Mouse (Mus musculus) lung, embryonic 15.5 days (tissue): Measurements from ENCODE around the gene Camkk2. TPM values are rescaled to one million over a fixed set of nuclear protein-coding genes. Genes with fewer than 3 reads are reported as not detected.

Experiments
- ATAC-seq: fragments of 200-750 bp; cut with Nextera tagmentation; 2 replicates; pipeline ENCODE4 v1.8.0; 2017; ENCODE audit warnings: moderate number of reproducible peaks, borderline replicate concordance; ENCODE audit not compliant: low FRiP score, low TSS enrichment; ENCODE audit errors: extremely low read depth
- H3K27ac ChIP-seq: fragments of 300-500 bp; sonication (generic); 2 replicates; pipeline ENCODE4 v1.5.1; 2015; ENCODE audit warnings: moderate library complexity, mild to moderate bottlenecking, inconsistent platforms
- H3K27me3 ChIP-seq: fragments of 300-500 bp; sonication (generic); 2 replicates; pipeline ENCODE4 v1.6.1; 2015; ENCODE audit warnings: inconsistent platforms
- H3K36me3 ChIP-seq: fragments of 300-500 bp; sonication (generic); 2 replicates; pipeline ENCODE4 v1.6.1; 2015; ENCODE audit warnings: inconsistent platforms
- H3K4me1 ChIP-seq: fragments of 300-500 bp; sonication (generic); 2 replicates; pipeline ENCODE4 v1.6.1; 2015; ENCODE audit warnings: inconsistent platforms
- H3K4me2 ChIP-seq: fragments of 300-500 bp; sonication (generic); 2 replicates; pipeline ENCODE4 v1.6.1; 2015; ENCODE audit warnings: inconsistent platforms, mild to moderate bottlenecking, moderate library complexity
- H3K4me3 ChIP-seq: fragments of 300-500 bp; sonication (generic); 2 replicates; pipeline ENCODE4 v1.5.1; 2015; ENCODE audit warnings: mild to moderate bottlenecking, inconsistent platforms
- H3K9ac ChIP-seq: fragments of 300-500 bp; sonication (generic); 2 replicates; pipeline ENCODE4 v1.6.1; 2015; ENCODE audit warnings: inconsistent platforms
- H3K9me3 ChIP-seq: fragments of 300-500 bp; sonication (generic); 2 replicates; pipeline ENCODE4 v1.6.1; 2016; ENCODE audit warnings: inconsistent platforms
- WGBS: fragments of 180-500 bp; shearing (Covaris S2); methylation state at CpG from one replicate; pipeline ENCODE4 v1.1.7; 2015; 5-methylcytosine and 5-hydroxymethylcytosine counted together
- polyA plus RNA-seq: library from polyadenylated mRNA; unstranded; fragments of >200 nt; fragmentation: Nextera tagmentation; extraction: Ambion mirVana; gene quantifications from 2 replicates; pipeline ENCODE4 v1.2.1, GENCODE M21; 2015

Camkk2 gene
- polyA plus RNA-seq, 1 experiment from 2014 or later = 36.4 TPM

DNA sequence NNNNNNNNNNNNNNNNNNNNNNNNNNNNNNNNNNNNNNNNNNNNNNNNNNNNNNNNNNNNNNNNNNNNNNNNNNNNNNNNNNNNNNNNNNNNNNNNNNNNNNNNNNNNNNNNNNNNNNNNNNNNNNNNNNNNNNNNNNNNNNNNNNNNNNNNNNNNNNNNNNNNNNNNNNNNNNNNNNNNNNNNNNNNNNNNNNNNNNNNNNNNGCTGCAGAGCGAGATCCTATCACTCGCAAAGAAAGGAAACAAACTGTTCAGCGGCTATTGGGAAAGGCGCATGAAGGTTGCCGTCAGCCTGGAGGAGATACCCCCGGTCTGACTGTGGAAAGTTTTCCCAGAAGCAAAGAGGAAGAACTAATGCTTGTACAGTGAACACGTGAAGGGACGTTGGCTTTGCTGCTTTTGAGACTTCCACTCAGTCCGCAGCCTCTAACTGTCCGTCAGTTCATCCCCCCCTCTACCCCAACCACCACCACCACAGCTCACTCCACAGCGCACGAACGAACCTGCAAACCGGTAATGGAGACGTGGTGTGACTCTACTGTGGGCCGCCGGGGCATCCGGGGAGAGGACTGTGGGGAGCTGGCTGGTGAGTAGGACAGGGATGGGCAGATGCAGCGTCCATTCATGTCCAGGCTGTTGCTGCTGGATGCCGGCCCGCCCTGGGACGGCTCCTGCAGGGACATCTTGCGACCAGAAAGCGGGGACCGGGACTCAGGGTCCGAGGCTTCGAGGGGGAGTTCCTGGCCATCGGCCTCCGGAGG, 15.8 kb downstream of the Camkk2 start:
- WGBS = 50% methylated on average over 29 of the region's 29 CpGs
- peak; percentile 12; the same call in 1 of the 2 replicates for ATAC-seq
- peak overlapping the region; percentile 81 for H3K27ac ChIP-seq
- H3K27me3 ChIP-seq = no peaks in the 10 kb centered on the region
- H3K9me3 ChIP-seq = no peaks in the 10 kb centered on the region
- 0 out of 2 replicates have a peak overlapping the region, but pooled peaks have one; percentile 2 for H3K4me3 ChIP-seq
- peaks cover 9% of the 10 kb centered on the region for H3K4me1 ChIP-seq
- peaks cover 6% of the 10 kb centered on the region; the same call in 1 of the 2 replicates for H3K36me3 ChIP-seq
- peak overlapping the region; percentile 41 for H3K4me2 ChIP-seq
- no peak overlapping the region for H3K9ac ChIP-seq

DNA sequence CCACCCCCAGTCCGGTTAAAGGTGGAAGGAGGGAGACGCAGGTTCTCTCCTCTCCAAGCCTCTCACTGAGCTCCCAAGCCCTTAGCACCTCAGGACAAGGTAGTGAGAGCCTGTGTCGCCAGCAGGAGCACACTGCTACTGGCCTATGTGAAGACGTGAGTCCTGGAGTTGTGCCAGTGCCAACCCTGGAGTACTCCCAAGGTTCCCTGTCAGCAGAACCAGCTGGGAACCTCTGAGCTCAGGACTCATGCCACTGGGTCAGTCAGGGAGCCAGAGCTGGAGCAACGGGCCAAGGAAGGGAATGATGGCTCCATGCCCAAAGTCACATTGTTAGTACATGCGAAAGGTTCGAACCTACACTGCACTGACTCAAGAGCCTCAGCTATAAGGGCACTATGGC, 22.5 kb downstream of the Camkk2 start:
- Histone ChIP-seq H3K9ac (no peak overlapping the region), H3K36me3 (peaks cover 35% of the 10 kb centered on the region), H3K4me2 (no peak overlapping the region), H3K4me1 (no peaks in the 10 kb centered on the region), H3K9me3 (no peaks in the 10 kb centered on the region), H3K4me3 (no peak overlapping the region), H3K27ac (no peak overlapping the region), H3K27me3 (no peaks in the 10 kb centered on the region)
- ATAC-seq = no peak
- 86% methylated on average over 7 of the region's 7 CpGs for WGBS

DNA sequence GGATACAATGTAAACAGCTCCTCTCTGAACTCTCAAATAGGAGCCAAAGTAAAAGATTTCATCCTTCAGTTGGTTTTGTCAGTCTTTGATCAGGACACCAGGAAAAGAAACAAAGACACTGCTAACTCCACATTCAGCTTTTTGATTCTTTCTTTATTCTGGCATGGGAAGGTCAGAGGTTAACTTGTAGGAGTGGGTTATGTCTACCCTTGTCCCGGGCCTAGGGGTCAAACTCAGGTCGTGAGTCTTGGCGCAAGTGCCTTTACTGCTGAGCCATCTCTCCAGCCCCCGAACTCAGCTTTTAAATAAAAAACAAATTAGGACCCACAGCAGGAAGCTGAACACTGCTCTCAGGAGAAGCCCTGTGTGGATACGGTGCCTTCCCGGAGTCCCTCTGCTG, 23.1 kb downstream of the Camkk2 start:
- Histone ChIP-seq H3K27me3 (no peaks in the 10 kb centered on the region), H3K36me3 (peaks cover 35% of the 10 kb centered on the region), H3K4me2 (no peak overlapping the region), H3K4me1 (no peaks in the 10 kb centered on the region), H3K9ac (no peak overlapping the region), H3K27ac (no peak overlapping the region), H3K4me3 (no peak overlapping the region), H3K9me3 (no peaks in the 10 kb centered on the region)
- no peak for ATAC-seq
- 59% methylated on average over 6 of the region's 6 CpGs for WGBS

DNA sequence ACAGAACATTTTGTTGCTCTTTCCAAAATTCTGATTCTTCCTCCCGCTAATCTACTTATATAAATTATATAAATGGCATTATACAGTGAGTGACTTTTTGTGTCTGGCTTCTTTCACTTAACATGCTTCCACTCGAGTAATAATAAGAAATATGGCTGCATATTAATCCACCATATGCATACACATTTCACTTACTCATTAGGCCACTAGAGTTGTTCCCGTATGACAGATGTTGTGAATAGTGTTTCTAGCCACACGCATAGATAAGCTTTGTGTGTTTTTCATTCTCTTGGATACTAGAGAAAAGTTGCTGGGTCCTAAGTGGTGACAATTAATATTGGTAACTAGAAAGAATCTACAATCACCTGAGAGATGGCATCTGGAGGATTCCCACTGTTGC, 23.6 kb downstream of the Camkk2 start:
- Histone ChIP-seq H3K27ac (no peak overlapping the region), H3K4me3 (no peak overlapping the region), H3K36me3 (peaks cover 35% of the 10 kb centered on the region), H3K4me1 (no peaks in the 10 kb centered on the region), H3K27me3 (no peaks in the 10 kb centered on the region), H3K9ac (no peak overlapping the region), H3K4me2 (no peak overlapping the region), H3K9me3 (no peaks in the 10 kb centered on the region)
- ATAC-seq = no peak
- WGBS = 91% methylated on average over 4 of the region's 4 CpGs

DNA sequence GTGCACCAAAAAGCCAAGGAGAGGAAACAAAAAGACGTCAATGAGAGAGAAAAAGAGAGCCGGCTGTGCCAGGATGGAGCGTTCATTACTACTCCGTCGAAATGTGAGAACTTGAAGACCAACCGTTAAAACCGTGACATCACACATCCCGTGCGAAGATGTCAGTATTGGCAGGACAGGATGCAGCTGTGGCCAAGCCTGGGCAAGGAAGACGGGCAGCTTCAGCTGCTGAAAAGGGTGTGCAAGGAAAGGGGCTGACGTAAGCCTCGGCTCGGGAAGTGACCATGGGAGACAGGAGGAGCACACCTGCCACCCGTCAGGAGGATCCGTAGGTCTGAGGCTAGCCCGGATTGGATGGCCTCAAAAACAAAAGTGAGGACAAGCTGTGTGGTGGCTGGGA, 24.7 kb downstream of the Camkk2 start:
- 67% methylated on average over 16 of the region's 16 CpGs for WGBS
- ATAC-seq = no peak

DNA sequence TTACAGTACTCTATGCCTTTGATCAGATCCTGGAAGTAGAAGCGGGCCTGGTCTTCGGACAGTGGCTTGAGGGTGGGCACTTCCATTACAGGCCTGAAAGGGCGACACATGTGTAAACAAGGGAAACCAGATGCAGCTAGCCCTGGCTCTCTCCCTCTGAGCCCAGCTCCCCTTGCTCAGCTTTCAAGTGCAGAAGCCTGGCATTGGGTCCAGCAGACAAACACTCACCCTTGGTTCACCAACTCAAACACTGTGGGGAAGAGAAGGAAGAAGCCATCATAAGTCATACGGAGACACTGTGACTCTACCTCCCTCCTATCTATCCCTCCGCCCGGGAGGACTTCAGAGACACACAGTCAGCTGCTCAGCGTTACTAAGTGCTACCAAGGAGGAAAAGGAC, 31.3 kb downstream of the Camkk2 start:
- ATAC-seq = no peak
- Histone ChIP-seq H3K27ac (no peak overlapping the region), H3K36me3 (peaks cover 19% of the 10 kb centered on the region), H3K27me3 (no peaks in the 10 kb centered on the region), H3K4me2 (no peak overlapping the region), H3K9me3 (no peaks in the 10 kb centered on the region), H3K9ac (no peak overlapping the region), H3K4me3 (no peak overlapping the region), H3K4me1 (no peaks in the 10 kb centered on the region)
- WGBS = 71% methylated on average over 7 of the region's 7 CpGs

More for the DNA sequence above, 24.7 kb downstream of the Camkk2 start:
- Histone ChIP-seq H3K4me2 (no peak overlapping the region), H3K4me3 (no peak overlapping the region), H3K4me1 (no peaks in the 10 kb centered on the region), H3K9me3 (no peaks in the 10 kb centered on the region), H3K36me3 (peaks cover 35% of the 10 kb centered on the region), H3K27ac (no peak overlapping the region), H3K27me3 (no peaks in the 10 kb centered on the region), H3K9ac (no peak overlapping the region)

DNA sequence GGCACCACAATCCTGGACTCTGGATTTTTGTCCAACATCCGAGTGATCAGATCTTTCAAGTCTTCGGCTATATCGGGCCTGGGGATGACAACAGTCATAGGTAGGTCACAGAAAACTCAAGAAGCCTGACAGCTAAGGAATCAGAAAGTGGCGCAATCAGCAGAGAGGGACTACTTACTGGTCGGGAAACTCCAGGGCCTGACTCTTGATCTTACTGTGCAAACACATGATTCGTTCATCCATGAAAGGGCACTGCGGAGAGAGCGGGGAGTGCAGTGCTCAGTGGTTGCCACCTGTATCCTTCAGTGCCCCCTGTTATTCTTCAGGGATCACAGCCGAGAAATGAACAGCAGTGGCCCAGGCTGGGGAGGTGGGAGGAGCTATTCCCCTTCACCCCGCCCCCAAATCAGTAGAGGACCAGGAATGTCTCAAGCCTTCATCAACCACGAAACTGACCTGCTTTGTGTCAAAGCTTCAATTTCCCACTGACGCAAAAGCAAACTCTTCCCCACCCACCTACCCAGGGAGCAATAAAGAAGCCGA, 35.3 kb downstream of the Camkk2 start:
- WGBS = 75% methylated on average over 13 of the region's 13 CpGs
- H3K9ac ChIP-seq = no peak overlapping the region
- peaks cover 32% of the 10 kb centered on the region for H3K36me3 ChIP-seq

DNA sequence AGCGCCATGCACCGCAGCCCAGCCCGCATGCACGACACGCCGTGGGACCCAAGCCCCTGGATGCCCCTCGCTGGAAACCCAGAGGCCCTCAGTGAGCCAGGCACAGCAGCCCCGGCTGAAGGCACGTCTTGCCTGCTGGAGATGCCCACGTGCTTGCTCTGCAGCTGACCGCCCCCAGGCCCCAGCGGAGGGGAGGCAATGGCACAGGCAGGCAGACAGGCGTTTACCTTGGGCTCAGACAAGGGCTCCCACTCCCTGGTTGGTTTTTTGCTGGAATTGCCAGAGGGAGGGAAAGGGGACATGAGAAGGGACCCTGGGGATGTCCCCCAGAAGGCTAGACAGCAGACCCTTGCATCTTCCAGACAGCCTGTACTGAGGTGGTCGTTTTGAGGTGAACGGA, 42.4 kb downstream of the Camkk2 start:
- no peak overlapping the region for H3K4me2 ChIP-seq
- H3K4me1 ChIP-seq = peaks cover 11% of the 10 kb centered on the region
- H3K36me3 ChIP-seq = peaks cover 13% of the 10 kb centered on the region
- 90% methylated on average over 15 of the region's 15 CpGs for WGBS
- no peak overlapping the region for H3K4me3 ChIP-seq
- no peak overlapping the region for H3K9ac ChIP-seq
- ATAC-seq = no peak
- H3K9me3 ChIP-seq = no peaks in the 10 kb centered on the region
- H3K27me3 ChIP-seq = no peaks in the 10 kb centered on the region
- no peak overlapping the region for H3K27ac ChIP-seq

More for the DNA sequence above, 35.3 kb downstream of the Camkk2 start:
- Histone ChIP-seq H3K27ac (no peak overlapping the region), H3K4me1 (no peaks in the 10 kb centered on the region), H3K4me3 (no peak overlapping the region), H3K9me3 (no peaks in the 10 kb centered on the region), H3K27me3 (no peaks in the 10 kb centered on the region), H3K4me2 (no peak overlapping the region)
- no peak for ATAC-seq

DNA sequence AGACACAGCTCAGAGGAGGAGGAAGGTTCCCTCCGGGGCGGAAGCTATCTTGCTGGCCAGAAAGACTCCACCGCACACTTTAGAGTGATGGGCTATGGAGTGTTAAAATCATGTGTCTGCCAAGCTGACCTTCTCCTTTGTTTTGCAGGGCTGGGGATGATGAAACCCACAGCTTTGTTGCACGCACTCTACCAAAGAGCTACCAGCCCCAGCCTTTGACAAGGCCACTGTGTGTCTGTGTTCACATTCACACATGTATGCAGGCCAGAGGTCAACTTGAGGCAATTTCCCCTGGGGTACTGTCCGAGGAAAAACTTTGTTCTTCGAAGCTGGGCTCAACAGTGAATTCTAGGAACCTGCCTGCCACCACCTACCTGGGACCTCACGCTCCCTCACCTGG, 43.4 kb downstream of the Camkk2 start:
- Histone ChIP-seq H3K9ac (no peak overlapping the region), H3K9me3 (no peaks in the 10 kb centered on the region), H3K36me3 (peaks cover 7% of the 10 kb centered on the region; the same call in 1 of the 2 replicates), H3K4me1 (peaks cover 16% of the 10 kb centered on the region), H3K27ac (no peak overlapping the region), H3K27me3 (no peaks in the 10 kb centered on the region), H3K4me3 (no peak overlapping the region), H3K4me2 (no peak overlapping the region)
- no peak for ATAC-seq
- WGBS = 83% methylated on average over 7 of the region's 7 CpGs

DNA sequence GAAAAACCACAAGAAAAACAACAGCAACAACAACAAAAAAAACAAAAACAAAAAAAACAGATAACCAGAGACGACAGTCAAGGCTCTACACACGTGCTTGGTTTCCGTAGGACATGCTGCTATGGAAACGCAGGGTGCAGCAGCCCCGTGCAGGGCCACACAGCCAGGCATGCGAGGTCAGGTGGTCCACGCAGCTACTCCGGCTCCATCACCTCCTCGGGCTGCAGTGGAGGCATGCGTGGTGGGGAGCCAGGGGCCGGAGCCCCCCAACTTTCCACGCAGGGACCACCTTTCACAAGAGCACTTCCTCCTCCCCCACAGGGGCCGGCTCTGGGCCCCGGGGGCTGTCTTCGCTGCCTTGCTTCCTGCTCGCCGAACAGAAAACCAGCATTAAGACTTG, 45.3 kb downstream of the Camkk2 start:
- no peaks in the 10 kb centered on the region for H3K9me3 ChIP-seq
- ATAC-seq = no peak
- no peak overlapping the region for H3K4me3 ChIP-seq
- H3K4me2 ChIP-seq = no peak overlapping the region
- WGBS = 61% methylated on average over 17 of the region's 17 CpGs
- H3K36me3 ChIP-seq = peaks cover 4% of the 10 kb centered on the region; the same call in 1 of the 2 replicates
- H3K4me1 ChIP-seq = peaks cover 16% of the 10 kb centered on the region
- no peak overlapping the region for H3K27ac ChIP-seq
- H3K9ac ChIP-seq = no peak overlapping the region
- H3K27me3 ChIP-seq = no peaks in the 10 kb centered on the region

DNA sequence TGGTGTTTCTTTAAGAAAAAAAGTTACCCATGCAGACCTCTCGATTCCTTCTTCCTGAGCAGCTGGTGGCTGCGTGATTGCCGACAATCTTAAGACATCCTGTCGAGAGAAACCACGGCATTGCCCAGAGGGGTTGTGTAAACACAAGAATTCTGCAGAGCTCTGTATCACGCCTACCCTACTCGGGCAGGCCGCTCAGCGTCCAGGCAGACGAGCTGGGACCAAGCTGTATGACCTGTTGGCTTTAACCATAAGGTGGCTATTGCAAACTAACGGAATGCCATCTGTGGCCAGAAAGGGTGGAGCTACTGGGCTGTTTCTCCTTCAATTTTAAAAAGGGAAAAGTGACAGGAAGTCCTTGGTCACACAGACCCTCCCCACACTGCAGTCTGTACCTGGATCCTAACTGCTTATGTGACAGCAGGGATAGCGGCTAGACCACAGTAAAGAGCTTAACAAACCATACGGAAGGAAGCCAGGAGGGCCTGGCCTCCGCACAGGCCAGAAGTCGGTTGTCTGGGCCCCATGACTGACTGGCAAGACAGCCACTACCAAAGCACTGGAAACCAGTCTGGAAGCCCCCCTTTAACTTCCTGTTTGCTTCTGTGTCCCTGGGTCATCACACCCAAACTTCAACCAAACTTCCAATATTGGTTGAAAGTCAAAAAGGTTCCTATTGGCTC, 47.1 kb downstream of the Camkk2 start:
- H3K27ac ChIP-seq = peak overlapping the region; percentile 85
- H3K4me2 ChIP-seq = peak overlapping the region; percentile 29; the same call in 1 of the 2 replicates
- no peaks in the 10 kb centered on the region for H3K9me3 ChIP-seq
- WGBS = 12% methylated on average over 15 of the region's 15 CpGs
- H3K36me3 ChIP-seq = peaks cover 4% of the 10 kb centered on the region; the same call in 1 of the 2 replicates
- H3K4me1 ChIP-seq = peaks cover 16% of the 10 kb centered on the region
- H3K27me3 ChIP-seq = no peaks in the 10 kb centered on the region
- H3K9ac ChIP-seq = no peak overlapping the region
- no peak overlapping the region for H3K4me3 ChIP-seq
- ATAC-seq = peak; percentile 80

DNA sequence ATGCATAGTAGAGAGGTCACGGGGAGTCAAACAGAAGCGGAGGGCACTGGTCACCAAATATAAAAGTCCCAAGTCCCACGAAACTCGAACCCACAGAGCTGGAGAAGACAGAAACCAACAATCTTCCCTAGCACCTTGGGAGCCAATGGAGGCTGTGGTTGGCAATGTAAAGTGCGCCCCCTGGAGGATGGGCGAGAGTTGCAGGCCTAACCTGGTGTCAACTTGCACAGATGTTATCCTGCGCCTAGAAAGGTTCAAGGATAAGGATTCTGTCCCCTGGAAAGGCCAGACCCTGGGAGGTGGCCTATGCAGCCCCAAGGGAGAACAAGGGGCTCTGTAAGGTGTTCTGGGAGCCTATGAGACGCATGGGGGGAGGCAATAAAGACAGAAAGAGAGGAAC, 47.9 kb downstream of the Camkk2 start:
- H3K27me3 ChIP-seq = no peaks in the 10 kb centered on the region
- no peaks in the 10 kb centered on the region; the same call in 1 of the 2 replicates for H3K36me3 ChIP-seq
- 65% methylated on average over 8 of the region's 8 CpGs for WGBS
- peak overlapping the region; percentile 85 for H3K27ac ChIP-seq
- no peak for ATAC-seq
- no peak overlapping the region for H3K4me3 ChIP-seq
- H3K9ac ChIP-seq = no peak overlapping the region
- H3K4me2 ChIP-seq = peak overlapping the region; percentile 29; the same call in 1 of the 2 replicates
- peaks cover 16% of the 10 kb centered on the region for H3K4me1 ChIP-seq
- H3K9me3 ChIP-seq = no peaks in the 10 kb centered on the region
